Mouse (Mus musculus) heart, postnatal 36 days (tissue): ENCODE measurements around the gene Gm17535. TPM values are rescaled to one million over a fixed set of nuclear protein-coding genes. Genes with fewer than 3 reads are reported as not detected.
"Not testable (repeated sequence)": the region's sequence is repeated elsewhere in the genome, so short reads cannot be mapped to it uniquely, and the experiment has no call there.

Source experiments
- DNase-seq, 2 experiments: peaks; one replicate each; pipeline ENCODE4 v3.0.0; 2021 to 2022
- intact Hi-C: fragments of 180-260 bp; cut with DNase I; formaldehyde crosslinking; loops from one replicate; pipeline ENCODE4 v1.15.1; 2025
- microRNA-seq, 2 experiments: library from miRNA; unstranded; fragments of <30 nt; microRNA quantifications; one replicate each; pipeline ENCODE4 v1.2.0; 2021; ENCODE audit warnings: borderline number of aligned reads in 2 of 2
- total RNA-seq, 2 experiments: library from RNA; stranded (reverse); gene quantifications; 2 replicates each; pipeline ENCODE4 v1.2.3; 2021

Gm17535 gene
- total RNA-seq, 2 experiments from 2014 or later, result not detected

DNA sequence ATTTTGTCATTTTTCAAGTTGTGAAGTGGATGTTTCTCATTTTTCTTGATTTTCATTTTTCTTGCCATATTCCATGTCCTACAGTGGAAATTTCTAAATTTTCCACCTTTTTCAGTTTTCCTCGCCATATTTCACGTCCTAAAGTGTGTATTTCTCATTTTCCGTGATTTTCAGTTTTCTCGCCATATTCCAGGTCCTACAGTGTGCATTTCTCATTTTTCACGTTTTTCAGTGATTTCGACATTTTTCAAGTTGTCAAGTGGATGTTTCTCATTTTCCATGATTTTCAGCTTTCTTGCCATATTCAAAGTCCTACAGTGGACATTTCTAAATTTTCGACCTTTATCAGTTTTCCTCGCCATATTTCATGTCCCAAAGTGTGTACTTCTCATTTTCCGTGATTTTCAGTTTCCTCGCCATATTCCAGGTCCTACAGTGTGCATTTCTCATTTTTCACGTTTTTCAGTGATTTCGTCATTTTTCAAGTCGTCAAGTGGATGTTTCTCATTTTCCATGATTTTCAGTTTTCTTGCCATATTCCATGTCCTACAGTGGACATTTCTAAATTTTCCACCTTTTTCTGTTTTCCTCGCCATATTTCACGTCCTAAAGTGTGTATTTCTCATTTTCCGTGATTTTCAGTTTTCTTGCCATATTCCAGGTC lies 10.3 kb upstream of the Gm17535 start:
- DNase-seq, result peak; percentile 55 to 75
- intact Hi-C loops, result not testable (repeated sequence)

- intact Hi-C loops, result not testable (repeated sequence)
- DNase-seq, result peak; percentile 18 to 33
Measured at GRCm38 (mm10) chr9:3024912-3025467, 9.4 kb upstream of the Gm17535 start, which contains the start of gene Gm10717. Gene Gm10717 (plus strand): TSS chr9:3025417.

DNA sequence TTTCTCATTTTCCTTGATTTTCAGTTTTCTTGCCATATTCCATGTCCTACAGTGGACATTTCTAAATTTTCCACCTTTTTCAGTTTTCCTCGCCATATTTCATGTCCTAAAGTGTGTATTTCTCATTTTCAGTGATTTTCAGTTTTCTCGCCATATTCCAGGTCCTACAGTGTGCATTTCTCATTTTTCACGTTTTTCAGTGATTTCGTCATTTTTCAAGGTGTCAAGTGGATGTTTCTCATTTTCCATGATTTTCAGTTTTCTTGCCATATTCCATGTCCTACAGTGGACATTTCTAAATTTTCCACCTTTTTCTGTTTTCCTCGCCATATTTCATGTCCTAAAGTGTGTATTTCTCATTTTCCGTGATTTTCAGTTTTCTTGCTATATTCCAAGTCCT lies 8.7 kb upstream of the Gm17535 start:
- intact Hi-C loops, result not testable (repeated sequence)
- peak; percentile 55 to 71 for DNase-seq

DNA sequence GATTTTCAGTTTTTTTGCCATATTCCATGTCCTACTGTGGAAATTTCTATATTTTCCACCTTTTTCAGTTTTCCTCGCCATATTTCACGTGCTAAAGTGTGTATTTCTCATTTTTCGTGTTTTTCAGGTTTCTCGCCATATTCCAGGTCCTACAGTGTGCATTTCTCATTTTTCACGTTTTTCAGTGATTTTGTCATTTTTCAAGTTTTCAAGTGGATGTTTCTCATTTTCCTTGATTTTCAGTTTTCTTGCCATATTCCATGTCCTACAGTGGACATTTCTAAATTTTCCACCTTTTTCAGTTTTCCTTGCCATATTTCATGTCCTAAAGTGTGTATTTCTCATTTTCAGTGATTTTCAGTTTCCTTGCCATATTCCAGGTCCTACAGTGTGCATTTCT lies 8.3 kb upstream of the Gm17535 start:
- intact Hi-C loops, result not testable (repeated sequence)

GRCm38 (mm10) chr9:3026741-3027140 lies 7.7 kb upstream of the Gm17535 start:
- intact Hi-C loops, DNase-seq: not testable (repeated sequence)

More for the DNA sequence above, 8.3 kb upstream of the Gm17535 start:
- not testable (repeated sequence) for DNase-seq

DNA sequence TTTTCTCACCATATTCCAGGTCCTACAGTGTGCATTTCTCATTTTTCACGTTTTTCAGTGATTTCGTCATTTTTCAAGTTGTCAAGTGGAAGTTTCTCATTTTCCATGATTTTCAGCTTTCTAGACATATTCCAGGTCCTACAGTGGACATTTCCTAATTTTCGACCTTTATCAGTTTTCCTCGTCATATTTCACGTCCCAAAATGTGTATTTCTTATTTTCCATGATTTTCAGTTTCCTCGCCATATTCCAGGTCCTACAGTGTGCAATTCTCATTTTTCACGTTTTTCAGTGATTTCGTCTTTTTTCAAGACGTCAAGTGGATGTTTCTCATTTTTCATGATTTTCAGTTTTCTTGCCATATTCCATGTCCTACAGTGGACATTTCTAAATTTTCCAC lies 7.2 kb upstream of the Gm17535 start:
- DNase-seq, intact Hi-C loops: not testable (repeated sequence)

DNA sequence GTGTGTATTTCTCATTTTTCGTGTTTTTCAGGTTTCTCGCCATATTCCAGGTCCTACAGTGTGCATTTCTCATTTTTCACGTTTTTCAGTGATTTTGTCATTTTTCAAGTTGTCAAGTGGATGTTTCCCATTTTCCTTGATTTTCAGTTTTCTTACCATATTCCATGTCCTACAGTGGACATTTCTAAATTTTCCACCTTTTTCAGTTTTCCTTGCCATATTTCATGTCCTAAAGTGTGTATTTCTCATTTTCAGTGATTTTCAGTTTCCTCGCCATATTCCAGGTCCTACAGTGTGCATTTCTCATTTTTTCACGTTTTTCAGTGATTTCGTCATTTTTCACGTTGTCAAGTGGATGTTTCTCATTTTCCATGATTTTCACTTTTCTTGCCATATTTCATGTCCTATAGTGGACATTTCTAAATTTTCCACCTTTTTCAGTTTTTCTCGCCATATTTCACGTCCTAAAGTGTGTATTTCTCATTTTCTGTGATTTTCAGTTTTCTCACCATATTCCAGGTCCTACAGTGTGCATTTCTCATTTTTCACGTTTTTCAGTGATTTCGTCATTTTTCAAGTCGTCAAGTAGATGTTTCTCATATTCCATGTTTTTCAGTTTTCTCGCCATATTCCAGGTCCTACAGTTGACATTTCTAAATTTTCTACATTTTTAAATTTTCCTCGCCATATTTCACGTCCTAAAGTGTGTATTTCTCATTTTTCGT lies 5.0 kb upstream of the Gm17535 start:
- intact Hi-C loops, result not testable (repeated sequence)
- DNase-seq, result peak in 1 of 2 experiments; percentile 2

DNA sequence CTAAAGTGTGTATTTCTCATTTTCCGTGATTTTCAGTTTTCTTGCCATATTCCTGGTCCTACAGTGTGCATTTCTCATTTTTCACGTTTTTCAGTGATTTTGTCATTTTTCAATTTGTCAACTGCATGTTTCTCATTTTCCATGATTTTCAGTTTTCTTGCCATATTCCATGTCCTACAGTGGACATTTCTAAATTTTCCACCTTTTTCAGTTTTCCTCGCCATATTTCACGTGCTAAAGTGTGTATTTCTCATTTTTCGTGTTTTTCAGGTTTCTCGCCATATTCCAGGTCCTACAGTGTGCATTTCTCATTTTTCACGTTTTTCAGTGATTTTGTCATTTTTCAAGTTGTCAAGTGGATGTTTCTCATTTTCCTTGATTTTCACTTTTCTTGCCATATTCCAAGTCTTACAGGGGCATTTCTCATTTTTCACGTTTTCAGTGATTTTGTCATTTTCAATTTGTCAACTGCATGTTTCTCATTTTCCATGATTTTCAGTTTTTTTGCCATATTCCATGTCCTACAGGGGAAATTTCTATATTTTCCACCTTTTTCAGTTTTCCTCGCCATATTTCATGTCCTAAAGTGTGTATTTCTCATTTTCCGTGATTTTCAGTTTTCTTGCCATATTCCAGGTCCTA lies 3.6 kb upstream of the Gm17535 start:
- intact Hi-C loops, DNase-seq: not testable (repeated sequence)

GRCm38 (mm10) chr9:3036577-3036976 lies 2.2 kb downstream of the Gm17535 start, which contains the start of gene Gm10715:
Gene Gm10715 (plus strand): TSS chr9:3036877.
- DNase-seq, intact Hi-C loops: not testable (repeated sequence)

GRCm38 (mm10) chr9:3038161-3038560 lies 3.8 kb downstream of the Gm17535 start:
- DNase-seq, intact Hi-C loops: not testable (repeated sequence)

Small RNA genes within 50 kb of the gene (microRNA-seq; reads per million reads assigned to microRNA genes)
- gene Mir101c, result 0 reads per million in 2 experiments

Other genes with a start within 250 kb of the Gm17535 start
- not detected for gene Gm10722, start 33.7 kb upstream of the Gm17535 start, total RNA-seq
- not detected for gene Gm11168, start 31.3 kb upstream of the Gm17535 start, total RNA-seq
- gene Gm10721, start 21.5 kb upstream of the Gm17535 start, total RNA-seq, result not detected
- gene Gm10720, start 18.9 kb upstream of the Gm17535 start, total RNA-seq, result not detected
- gene Gm10719, start 17.2 kb upstream of the Gm17535 start, total RNA-seq, result under 1 TPM in 1 of 2 experiments, not detected in 1; 0.69 TPM
- gene Gm10718, start 11.1 kb upstream of the Gm17535 start, total RNA-seq, result under 1 TPM in 1 of 2 experiments, not detected in 1; 0.89 TPM
- gene Gm10717, start 9.2 kb upstream of the Gm17535 start, total RNA-seq, result not detected
- gene Gm10715, start 2.3 kb downstream of the Gm17535 start, total RNA-seq, result not detected